Mouse (Mus musculus) layer of hippocampus, adult 2 months (tissue): ENCODE data around the gene Alg5. TPM values are rescaled to one million over a fixed set of nuclear protein-coding genes. Genes with fewer than 3 reads are reported as not detected.

ENCODE experiments used
- DNase-seq, 2 experiments: peaks; one replicate each; pipeline ENCODE4 v3.0.0; 2022; ENCODE audit warnings: low spot score in 2 of 2
- H3K27ac ChIP-seq: fragments of 200-600 bp; 2 replicates; pipeline ENCODE4 v1.8.1; 2022
- H3K4me3 ChIP-seq: fragments of 200-600 bp; 2 replicates; pipeline ENCODE4 v1.8.1; 2022; ENCODE audit warnings: mild to moderate bottlenecking
- CTCF ChIP-seq: fragments of 200-600 bp; conservative IDR thresholded peaks from 2 replicates; pipeline ENCODE4 v1.8.1; 2022; ENCODE audit warnings: antibody characterized with exemption, mild to moderate bottlenecking, moderate library complexity
- total RNA-seq, 2 experiments: library from RNA; stranded (reverse); gene quantifications; 2 replicates each; pipeline ENCODE4 v1.2.3; 2021

Alg5 gene
- total RNA-seq, 2 experiments from 2014 or later = 21.1 to 22.8 TPM

- Histone ChIP-seq H3K27ac (no peak overlapping the region), H3K4me3 (no peak overlapping the region)
- no peak for DNase-seq
- peak; percentile 19; the same call in 1 of the 2 replicates for TF ChIP-seq CTCF
Observed at GRCm38 (mm10) chr3:54723741-54724500, 11.4 kb upstream of the Alg5 start.

GRCm38 (mm10) chr3:54725344-54725743 is 10.0 kb upstream of the Alg5 start:
- TF ChIP-seq CTCF = no peak
- DNase-seq = no peak
- H3K27ac ChIP-seq = no peak overlapping the region
- H3K4me3 ChIP-seq = no peak overlapping the region

GRCm38 (mm10) chr3:54727588-54727987 is 7.8 kb upstream of the Alg5 start:
- no peak for TF ChIP-seq CTCF
- Histone ChIP-seq H3K27ac (no peak overlapping the region), H3K4me3 (no peak overlapping the region)
- no peak for DNase-seq

GRCm38 (mm10) chr3:54728100-54728499 is 7.2 kb upstream of the Alg5 start:
- no peak for TF ChIP-seq CTCF
- no peak for DNase-seq
- no peak overlapping the region for H3K4me3 ChIP-seq
- H3K27ac ChIP-seq = no peak overlapping the region

GRCm38 (mm10) chr3:54731626-54732150 is 3.7 kb upstream of the Alg5 start:
- TF ChIP-seq CTCF = no peak
- H3K27ac ChIP-seq = no peak overlapping the region
- DNase-seq = no peak
- no peak overlapping the region for H3K4me3 ChIP-seq

- TF ChIP-seq CTCF = no peak
- Histone ChIP-seq H3K4me3 (no peak overlapping the region), H3K27ac (no peak overlapping the region)
- DNase-seq = no peak
Observed at GRCm38 (mm10) chr3:54732371-54732770, 3.0 kb upstream of the Alg5 start.

GRCm38 (mm10) chr3:54734411-54735246 is 710 bp upstream of the Alg5 start:
- Histone ChIP-seq H3K4me3 (peak overlapping the region; percentile 75), H3K27ac (peak overlapping the region; percentile 98)
- TF ChIP-seq CTCF = no peak
- peak; percentile 82 to 94 for DNase-seq

GRCm38 (mm10) chr3:54736101-54736927 is 975 bp downstream of the Alg5 start:
- Histone ChIP-seq H3K4me3 (peak overlapping the region; percentile 75), H3K27ac (peak overlapping the region; percentile 98)
- DNase-seq = no peak
- TF ChIP-seq CTCF = no peak

GRCm38 (mm10) chr3:54737317-54737716 is 2.0 kb downstream of the Alg5 start:
- DNase-seq = no peak
- no peak overlapping the region for H3K27ac ChIP-seq
- TF ChIP-seq CTCF = no peak
- no peak overlapping the region for H3K4me3 ChIP-seq

- no peak overlapping the region for H3K4me3 ChIP-seq
- DNase-seq = no peak
- H3K27ac ChIP-seq = no peak overlapping the region
- TF ChIP-seq CTCF = no peak
Observed at GRCm38 (mm10) chr3:54741965-54742364, 6.6 kb downstream of the Alg5 start.

GRCm38 (mm10) chr3:54745799-54746198 is 10.5 kb downstream of the Alg5 start:
- no peak overlapping the region for H3K4me3 ChIP-seq
- peak; percentile 75 for TF ChIP-seq CTCF
- no peak overlapping the region for H3K27ac ChIP-seq
- no peak for DNase-seq

- Histone ChIP-seq H3K4me3 (no peak overlapping the region), H3K27ac (no peak overlapping the region)
- DNase-seq = no peak
- no peak for TF ChIP-seq CTCF
Observed at GRCm38 (mm10) chr3:54753411-54753810, 18.1 kb downstream of the Alg5 start.
